Mouse (Mus musculus) limb, embryonic 15.5 days (tissue): ENCODE results near the gene St6galnac4. TPM values are rescaled to one million over a fixed set of nuclear protein-coding genes. Genes with fewer than 3 reads are reported as not detected.

Experiments used
- ATAC-seq: fragments of 200-750 bp; cut with Nextera tagmentation; 2 replicates; pipeline ENCODE4 v1.8.0; 2017; ENCODE audit warnings: low read depth, moderate TSS enrichment; ENCODE audit not compliant: insufficient number of reproducible peaks, low FRiP score, low TSS enrichment
- H3K27ac ChIP-seq: fragments of 300-500 bp; sonication (generic); 2 replicates; pipeline ENCODE4 v1.5.1; 2015; ENCODE audit warnings: moderate library complexity, mild to moderate bottlenecking, inconsistent platforms
- H3K27me3 ChIP-seq: fragments of 300-500 bp; sonication (generic); 2 replicates; pipeline ENCODE4 v1.6.1; 2015; ENCODE audit warnings: inconsistent platforms
- H3K36me3 ChIP-seq: fragments of 300-500 bp; sonication (generic); 2 replicates; pipeline ENCODE4 v1.6.1; 2015; ENCODE audit warnings: inconsistent platforms
- H3K4me1 ChIP-seq: fragments of 300-500 bp; sonication (generic); 2 replicates; pipeline ENCODE4 v1.6.1; 2015; ENCODE audit warnings: inconsistent platforms
- H3K4me2 ChIP-seq: fragments of 300-500 bp; sonication (generic); 2 replicates; pipeline ENCODE4 v1.6.1; 2015; ENCODE audit warnings: mild to moderate bottlenecking, inconsistent platforms
- H3K4me3 ChIP-seq: fragments of 300-500 bp; sonication (generic); 2 replicates; pipeline ENCODE4 v1.5.1; 2015; ENCODE audit warnings: mild to moderate bottlenecking, inconsistent platforms
- H3K9ac ChIP-seq: fragments of 300-500 bp; sonication (generic); 2 replicates; pipeline ENCODE4 v1.6.1; 2015; ENCODE audit warnings: inconsistent platforms
- H3K9me3 ChIP-seq: fragments of 300-500 bp; sonication (generic); 2 replicates; pipeline ENCODE4 v1.6.1; 2016; ENCODE audit warnings: inconsistent platforms
- WGBS: fragments of 180-500 bp; shearing (Covaris S2); methylation state at CpG from one replicate; pipeline ENCODE4 v1.1.7; 2015; 5-methylcytosine and 5-hydroxymethylcytosine counted together
- polyA plus RNA-seq: library from polyadenylated mRNA; unstranded; fragments of >200 nt; fragmentation: Nextera tagmentation; extraction: Ambion mirVana; gene quantifications from 2 replicates; pipeline ENCODE4 v1.2.1, GENCODE M21; 2015

St6galnac4 gene
- polyA plus RNA-seq, 1 experiment from 2014 or later = 33.8 TPM

GRCm38 (mm10) chr2:32645647-32646046 lies 58.8 kb downstream of the St6galnac4 start:
- peaks cover 29% of the 10 kb centered on the region for H3K4me1 ChIP-seq
- 63% methylated on average over 3 of the region's 3 CpGs for WGBS
- ATAC-seq = no peak
- H3K4me3 ChIP-seq = no peak overlapping the region
- no peaks in the 10 kb centered on the region for H3K36me3 ChIP-seq
- peak overlapping the region; percentile 44 for H3K27ac ChIP-seq
- no peaks in the 10 kb centered on the region for H3K27me3 ChIP-seq
- no peak overlapping the region for H3K9ac ChIP-seq
- no peaks in the 10 kb centered on the region for H3K9me3 ChIP-seq
- H3K4me2 ChIP-seq = no peak overlapping the region

- Histone ChIP-seq H3K27ac (peak within 1 kb of the TSS; percentile 44), H3K9ac (no peak within 1 kb of the TSS), H3K4me2 (peak within 1 kb of the TSS; percentile 40), H3K4me1 (peaks cover 29% of the 10 kb centered on the region), H3K4me3 (peak within 1 kb of the TSS; percentile 34), H3K27me3 (no peaks in the 10 kb centered on the region), H3K36me3 (no peaks in the 10 kb centered on the region), H3K9me3 (no peaks in the 10 kb centered on the region)
- ATAC-seq = peak; percentile 56; the same call in 1 of the 2 replicates
- WGBS = 55% methylated on average over 30 of the region's 31 CpGs
These were observed 59.6 kb downstream of the St6galnac4 start, which contains the start of gene Eng for GRCm38 (mm10) chr2:32646379-32647056. Gene Eng, plus strand, starts transcription at chr2:32646595.

DNA sequence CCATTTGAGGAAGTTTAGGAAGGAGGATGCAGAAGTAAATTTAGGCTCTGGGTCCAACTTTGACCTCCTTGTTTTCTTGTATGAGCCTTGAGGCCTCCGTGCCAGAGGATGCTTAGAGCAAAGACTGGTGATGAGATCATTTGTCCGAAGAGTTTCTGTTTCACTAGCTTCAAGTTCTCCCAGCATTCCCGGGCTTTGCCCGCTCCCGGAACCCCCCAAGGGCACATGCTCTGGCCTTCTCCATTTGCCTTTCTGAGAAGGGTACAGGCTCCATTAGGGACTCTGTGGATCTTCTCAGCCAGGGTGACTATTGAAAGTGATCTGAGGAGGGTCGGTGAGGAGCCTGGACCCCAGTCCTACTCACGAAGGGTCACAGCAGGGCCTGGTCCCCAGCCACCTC lies 60.5 kb downstream of the St6galnac4 start:
- H3K9ac ChIP-seq = no peak overlapping the region
- H3K4me3 ChIP-seq = peak overlapping the region; percentile 34
- ATAC-seq = no peak
- no peaks in the 10 kb centered on the region for H3K36me3 ChIP-seq
- H3K4me2 ChIP-seq = peak overlapping the region; percentile 40
- 84% methylated on average over 7 of the region's 7 CpGs for WGBS
- no peaks in the 10 kb centered on the region for H3K27me3 ChIP-seq
- H3K9me3 ChIP-seq = no peaks in the 10 kb centered on the region
- peaks cover 29% of the 10 kb centered on the region for H3K4me1 ChIP-seq
- 0 out of 2 replicates have a peak overlapping the region, but pooled peaks have one; percentile 12 for H3K27ac ChIP-seq

Other genes with a start within 250 kb of the St6galnac4 start
- 42.7 and 46.2 TPM in 2 replicates for gene Ciz1, start 234.8 kb upstream of the St6galnac4 start, polyA plus RNA-seq
- gene Dnm1, start 233.8 kb upstream of the St6galnac4 start, polyA plus RNA-seq = 20.5 and 26.6 TPM in 2 replicates
- gene 1110008P14Rik, start 205.2 kb upstream of the St6galnac4 start, polyA plus RNA-seq = 58.0 and 67.7 TPM in 2 replicates
- 3.2 and 3.9 TPM in 2 replicates for gene Lcn2, start 198.8 kb upstream of the St6galnac4 start, polyA plus RNA-seq
- 24.9 and 26.0 TPM in 2 replicates for gene Ptges2, start 191.2 kb upstream of the St6galnac4 start, polyA plus RNA-seq
- 5.6 and 6.0 TPM in 2 replicates for gene Naif1, start 136.6 kb upstream of the St6galnac4 start, polyA plus RNA-seq
- 17.1 and 17.5 TPM in 2 replicates for gene Slc25a25, start 135.7 kb upstream of the St6galnac4 start, polyA plus RNA-seq
- 14.7 and 17.3 TPM in 2 replicates for gene Fam102a, start 51.8 kb upstream of the St6galnac4 start, polyA plus RNA-seq
- 114 and 117 TPM in 2 replicates for gene Dpm2, start 16.2 kb upstream of the St6galnac4 start, polyA plus RNA-seq
- 0.12 and 0.82 TPM in 2 replicates for gene Pip5kl1, start 12.3 kb upstream of the St6galnac4 start, polyA plus RNA-seq
- gene 9430097D07Rik, start 11.4 kb upstream of the St6galnac4 start, polyA plus RNA-seq = not detected in 2 replicates
- 24.7 and 27.1 TPM in 2 replicates for gene St6galnac6, start 12.6 kb downstream of the St6galnac4 start, polyA plus RNA-seq
- 46.9 and 132 TPM in 2 replicates for gene Ak1, start 34.7 kb downstream of the St6galnac4 start, polyA plus RNA-seq
- 64.6 and 71.5 TPM in 2 replicates for gene Eng, start 59.5 kb downstream of the St6galnac4 start, polyA plus RNA-seq
- 33.5 and 34.8 TPM in 2 replicates for gene Fpgs, start 117.0 kb downstream of the St6galnac4 start, polyA plus RNA-seq
- gene Cdk9, start 126.0 kb downstream of the St6galnac4 start, polyA plus RNA-seq = 84.4 and 101 TPM in 2 replicates
- gene Sh2d3c, start 134.0 kb downstream of the St6galnac4 start, polyA plus RNA-seq = 23.0 and 24.7 TPM in 2 replicates
- gene 6330409D20Rik, start 153.9 kb downstream of the St6galnac4 start, polyA plus RNA-seq = not detected in 2 replicates
- gene Tor2a, start 170.1 kb downstream of the St6galnac4 start, polyA plus RNA-seq = 68.5 and 71.7 TPM in 2 replicates
- gene Ttc16, start 188.5 kb downstream of the St6galnac4 start, polyA plus RNA-seq = 0.12 and 0.13 TPM in 2 replicates
- 6.6 and 7.2 TPM in 2 replicates for gene Ptrh1, start 188.7 kb downstream of the St6galnac4 start, polyA plus RNA-seq
- gene Cfap157, start 197.3 kb downstream of the St6galnac4 start, polyA plus RNA-seq = 0.37 and 1.0 TPM in 2 replicates